In genomic region chr7:80197371-80197770, GRCm38 (mm10) we compare ENCODE assay signal across 8 mouse cellular contexts. TPM values are rescaled to one million over a fixed set of nuclear protein-coding genes. Genes with fewer than 3 reads are reported as not detected.
DNase-seq lines count a peak whose midpoint lies in the region; ATAC-seq and TF ChIP-seq lines count a peak whose summit lies in the region.

No protein-coding gene starts in this region.

- DNase-seq in lung, postnatal 25 days (ENCODE audit: low spot score): no peak
- DNase-seq in embryo, embryonic 11 days: peak; percentile 33
- peak; percentile 42 for DNase-seq in hindbrain, postnatal 0 days (ENCODE audit: low spot score)
- DNase-seq in naive thymus-derived CD4-positive, alpha-beta T cell, adult 2 months (ENCODE audit: low read depth): peak; percentile 51
- no peak for DNase-seq in layer of hippocampus, postnatal 36 days
- DNase-seq in left cerebral cortex, adult 11 months (ENCODE audit: low spot score): no peak
- no peak for DNase-seq in testis, postnatal 14 days (ENCODE audit: low spot score)

- no peaks in the 10 kb centered on the region for H3K9me3 ChIP-seq in lung, embryonic 15.5 days
- H3K9me3 ChIP-seq in hindbrain, postnatal 0 days (ENCODE audit: low read length): no peaks in the 10 kb centered on the region

- WGBS in lung, embryonic 15.5 days: 28% methylated on average over 4 of the region's 4 CpGs
- 5% methylated on average over 4 of the region's 4 CpGs for WGBS in hindbrain, postnatal 0 days

- peak; percentile 43 for TF ChIP-seq CTCF in hindbrain, postnatal 0 days (IDR thresholded peaks at IDR 0.05; ENCODE audit: low read depth)

- H3K4me1 ChIP-seq in lung, embryonic 15.5 days: peaks cover 48% of the 10 kb centered on the region
- peaks cover 37% of the 10 kb centered on the region for H3K4me1 ChIP-seq in hindbrain, postnatal 0 days (ENCODE audit: insufficient read depth, low read length)

- H3K36me3 ChIP-seq in lung, embryonic 15.5 days: no peaks in the 10 kb centered on the region
- no peaks in the 10 kb centered on the region for H3K36me3 ChIP-seq in hindbrain, postnatal 0 days (ENCODE audit: insufficient read depth, low read length)

- no peak for ATAC-seq in lung, embryonic 15.5 days (ENCODE audit: borderline replicate concordance, extremely low read depth, low FRiP score, low TSS enrichment)
- no peak for ATAC-seq in hindbrain, postnatal 0 days

- no peak overlapping the region for H3K9ac ChIP-seq in lung, embryonic 15.5 days
- H3K9ac ChIP-seq in hindbrain, postnatal 0 days (replicated peaks; ENCODE audit: low read length): peak overlapping the region; percentile 81; the same call in 1 of the 2 replicates

- peak overlapping the region; percentile 55 for H3K4me3 ChIP-seq in lung, embryonic 15.5 days
- peak overlapping the region; percentile 72 for H3K4me3 ChIP-seq in hindbrain, postnatal 0 days (ENCODE audit: low read length)

- peak overlapping the region; percentile 94 for H3K27ac ChIP-seq in lung, embryonic 15.5 days
- peak overlapping the region; percentile 95 for H3K27ac ChIP-seq in hindbrain, postnatal 0 days

- H3K4me2 ChIP-seq in lung, embryonic 15.5 days: peak overlapping the region; percentile 66
- peak overlapping the region; percentile 77 for H3K4me2 ChIP-seq in hindbrain, postnatal 0 days (ENCODE audit: low read depth, low read length)

- H3K27me3 ChIP-seq in lung, embryonic 15.5 days: no peaks in the 10 kb centered on the region
- no peaks in the 10 kb centered on the region for H3K27me3 ChIP-seq in hindbrain, postnatal 0 days (ENCODE audit: insufficient read depth, low read length)

RNA-seq across cellular contexts. Expression of gene Sema4b, which starts 10.7 kb away (rescaled TPM):
- polyA plus RNA-seq in lung, embryonic 15.5 days (2015; fragmentation: Nextera tagmentation; extraction: Ambion mirVana): 13.7 and 14.9 TPM in 2 replicates
- 47.5 and 49.5 TPM in 2 replicates for total RNA-seq in hindbrain, postnatal 0 days (2014; rRNA removed)
- polyA plus RNA-seq in hindbrain, postnatal 0 days (2015; fragmentation: Nextera tagmentation; extraction: Ambion mirVana): 26.6 and 28.1 TPM in 2 replicates
- 10 to 100 TPM; 21.6 to 24.1 TPM for total RNA-seq in layer of hippocampus, postnatal 36 days (2021)

RNA-seq across cellular contexts. Expression of gene Cib1, which starts 35.2 kb away (rescaled TPM):
- polyA plus RNA-seq in lung, embryonic 15.5 days (2015; fragmentation: Nextera tagmentation; extraction: Ambion mirVana): 79.1 and 90.8 TPM in 2 replicates
- total RNA-seq in hindbrain, postnatal 0 days (2014; rRNA removed): 33.5 and 34.1 TPM in 2 replicates
- polyA plus RNA-seq in hindbrain, postnatal 0 days (2015; fragmentation: Nextera tagmentation; extraction: Ambion mirVana): 49.9 and 55.6 TPM in 2 replicates
- 10 to 100 TPM; 21.0 to 25.4 TPM for total RNA-seq in layer of hippocampus, postnatal 36 days (2021)

RNA-seq across cellular contexts. Expression of gene Gdpgp1, which starts 35.3 kb away (rescaled TPM):
- polyA plus RNA-seq in lung, embryonic 15.5 days (2015; fragmentation: Nextera tagmentation; extraction: Ambion mirVana): 3.0 and 4.0 TPM in 2 replicates
- 5.5 and 6.8 TPM in 2 replicates for total RNA-seq in hindbrain, postnatal 0 days (2014; rRNA removed)
- polyA plus RNA-seq in hindbrain, postnatal 0 days (2015; fragmentation: Nextera tagmentation; extraction: Ambion mirVana): 2.3 and 2.8 TPM in 2 replicates
- 1 to 10 TPM; 6.9 to 7.3 TPM for total RNA-seq in layer of hippocampus, postnatal 36 days (2021)

RNA-seq across cellular contexts. Expression of gene Ttll13, which starts 48.8 kb away (rescaled TPM):
- 0.73 and 0.93 TPM in 2 replicates for polyA plus RNA-seq in lung, embryonic 15.5 days (2015; fragmentation: Nextera tagmentation; extraction: Ambion mirVana)
- total RNA-seq in hindbrain, postnatal 0 days (2014; rRNA removed): 0.61 and 0.73 TPM in 2 replicates
- polyA plus RNA-seq in hindbrain, postnatal 0 days (2015; fragmentation: Nextera tagmentation; extraction: Ambion mirVana): 1.8 and 2.7 TPM in 2 replicates
- total RNA-seq in layer of hippocampus, postnatal 36 days (2021): 1 to 10 TPM; 1.7 to 2.9 TPM

Comparison
In these comparisons a context has a peak if more than half of its experiments do, and no peak if none do; other contexts are left out.
1. DNase-seq: peak in embryo, embryonic 11 days (single experiment), hindbrain, postnatal 0 days (single experiment) and naive thymus-derived CD4-positive, alpha-beta T cell, adult 2 months (single experiment); none in lung, postnatal 25 days (single experiment), layer of hippocampus, postnatal 36 days (0 of 2), left cerebral cortex, adult 11 months (single experiment) and testis, postnatal 14 days (single experiment).